Mouse (Mus musculus): ENCODE data around the gene Mettl25. TPM values are rescaled to one million over a fixed set of nuclear protein-coding genes. Genes with fewer than 3 reads are reported as not detected.

Gene Mettl25
- 6.5 and 7.1 TPM in 2 replicates for polyA plus RNA-seq (2015; fragmentation: Nextera tagmentation; extraction: Ambion mirVana)

DNA sequence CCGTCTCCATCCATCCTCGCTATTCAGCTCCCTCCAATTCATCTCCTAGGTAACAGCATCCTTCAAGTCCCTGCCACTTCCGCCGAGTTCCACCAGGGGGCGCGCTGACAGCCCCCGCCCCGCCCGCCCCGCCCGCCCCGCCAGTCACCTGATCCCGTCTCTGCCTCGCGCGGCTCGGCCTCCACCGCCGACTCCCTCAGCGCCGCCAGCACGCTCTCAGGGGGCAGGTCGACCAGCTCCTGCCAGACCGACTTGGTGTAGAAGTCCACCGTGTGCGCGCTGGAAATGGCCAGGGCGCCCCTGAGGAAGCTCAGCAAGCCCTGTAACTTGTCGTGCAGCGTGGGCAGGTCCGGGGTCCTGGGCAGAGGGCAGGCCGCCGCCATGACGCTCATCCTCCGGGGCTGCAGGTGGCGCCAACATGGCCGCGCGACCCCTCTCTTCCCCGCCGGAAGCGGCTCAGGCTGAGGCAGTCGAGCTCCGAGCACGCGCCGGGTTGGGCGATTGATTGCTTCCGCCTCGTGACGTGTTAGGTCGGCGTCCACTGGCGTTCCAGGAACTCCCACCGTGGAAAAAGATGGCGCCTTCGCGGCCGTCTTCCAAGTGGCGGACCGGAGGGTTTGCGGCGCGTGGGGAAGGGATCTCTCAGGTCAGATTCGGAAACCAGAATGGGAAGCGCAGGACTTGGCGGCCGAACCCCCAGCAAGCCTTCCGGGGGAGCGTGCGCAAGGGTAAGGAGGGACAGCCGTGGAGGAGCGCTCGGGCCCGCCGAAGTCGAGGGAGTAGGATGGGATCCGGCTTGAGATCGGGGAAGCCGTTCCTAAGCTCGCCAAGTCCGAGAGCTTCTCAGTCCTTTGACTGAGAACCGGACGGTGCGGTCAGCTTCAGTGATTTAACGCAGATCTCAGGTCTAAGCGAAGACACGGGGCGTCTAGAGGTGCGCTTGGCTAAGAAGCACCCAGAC, at the start of gene Mettl25, which contains the start of gene Ccdc59:
Mettl25 (minus strand) TSS at position 453 of the 961 bp plus-strand sequence.
Ccdc59 (plus strand) TSS at position 140 of the 961 bp plus-strand sequence.

Other genes with a start within 250 kb of the Mettl25 start
- gene Ccdc59, start 313 bp downstream of the Mettl25 start, polyA plus RNA-seq (2015; fragmentation: Nextera tagmentation; extraction: Ambion mirVana), result 34.1 and 41.3 TPM in 2 replicates

Data from urinary bladder, postnatal 0 days (tissue).